In genomic region chr11:97315504-97316503, GRCm38 (mm10) we compare ENCODE assay signal across 8 mouse cellular contexts. TPM values are rescaled to one million over a fixed set of nuclear protein-coding genes. Genes with fewer than 3 reads are reported as not detected.
DNase-seq lines count a peak whose midpoint lies in the region; ATAC-seq lines count a peak whose summit lies in the region.

Gene Mrpl45 (plus strand): TSS chr11:97315716.

- H3K4me3 ChIP-seq in hindbrain, embryonic 13.5 days: peak within 1 kb of the TSS; percentile 55

- peak; percentile 95 for ATAC-seq in hindbrain, embryonic 13.5 days (ENCODE audit: low FRiP score)

- H3K27ac ChIP-seq in hindbrain, embryonic 13.5 days: peak within 1 kb of the TSS; percentile 81

- WGBS in hindbrain, embryonic 13.5 days: 1% methylated on average over 50 of the region's 50 CpGs

- H3K9ac ChIP-seq in hindbrain, embryonic 13.5 days: peak within 1 kb of the TSS; percentile 72

- no peaks in the 10 kb centered on the region for H3K36me3 ChIP-seq in hindbrain, embryonic 13.5 days

- H3K9me3 ChIP-seq in hindbrain, embryonic 13.5 days: no peaks in the 10 kb centered on the region

- peak; percentile 100 for DNase-seq in NIH3T3 (ENCODE audit: low read depth)
- peak; percentile 99 for DNase-seq in cerebellum, postnatal 10 days
- DNase-seq in frontal cortex, postnatal 14 days (ENCODE audit: low spot score in 2 of 2): peak; percentile 96 to 97
- peak; percentile 97 to 98 for DNase-seq in layer of hippocampus, postnatal 25 days (ENCODE audit: extremely low spot score in 1 of 2, low spot score in 1 of 2)
- DNase-seq in lung, postnatal 25 days (ENCODE audit: low spot score): peak; percentile 97
- peak; percentile 100 for DNase-seq in retina, embryonic 14.5 days (ENCODE audit: low spot score)
- DNase-seq in thymus, postnatal 4 days: peak; percentile 99

- peak within 1 kb of the TSS; percentile 55 for H3K4me2 ChIP-seq in hindbrain, embryonic 13.5 days

- H3K27me3 ChIP-seq in hindbrain, embryonic 13.5 days: peaks cover 6% of the 10 kb centered on the region; the same call in 1 of the 2 replicates

- H3K4me1 ChIP-seq in hindbrain, embryonic 13.5 days (replicated peaks): peaks cover 17% of the 10 kb centered on the region

RNA-seq across cellular contexts. Expression of gene Mrpl45, which starts in this region (rescaled TPM):
- polyA plus RNA-seq in hindbrain, embryonic 13.5 days (2015; fragmentation: Nextera tagmentation; extraction: Ambion mirVana): 38.4 and 39.0 TPM in 2 replicates
- total RNA-seq in layer of hippocampus, postnatal 25 days (2021): 10 to 100 TPM; 24.1 to 31.3 TPM

Comparison
In these comparisons a context has a peak if more than half of its experiments do, and no peak if none do; other contexts are left out.
1. Peak in every context shown above with its lines: DNase-seq, ATAC-seq, H3K4me3 ChIP-seq and H3K27ac ChIP-seq.